Mouse (Mus musculus): ENCODE results near the gene Fem1a. TPM values are rescaled to one million over a fixed set of nuclear protein-coding genes. Genes with fewer than 3 reads are reported as not detected.

Fem1a gene
- polyA plus RNA-seq, 1 experiment from 2014 or later: 18.0 TPM

DNA sequence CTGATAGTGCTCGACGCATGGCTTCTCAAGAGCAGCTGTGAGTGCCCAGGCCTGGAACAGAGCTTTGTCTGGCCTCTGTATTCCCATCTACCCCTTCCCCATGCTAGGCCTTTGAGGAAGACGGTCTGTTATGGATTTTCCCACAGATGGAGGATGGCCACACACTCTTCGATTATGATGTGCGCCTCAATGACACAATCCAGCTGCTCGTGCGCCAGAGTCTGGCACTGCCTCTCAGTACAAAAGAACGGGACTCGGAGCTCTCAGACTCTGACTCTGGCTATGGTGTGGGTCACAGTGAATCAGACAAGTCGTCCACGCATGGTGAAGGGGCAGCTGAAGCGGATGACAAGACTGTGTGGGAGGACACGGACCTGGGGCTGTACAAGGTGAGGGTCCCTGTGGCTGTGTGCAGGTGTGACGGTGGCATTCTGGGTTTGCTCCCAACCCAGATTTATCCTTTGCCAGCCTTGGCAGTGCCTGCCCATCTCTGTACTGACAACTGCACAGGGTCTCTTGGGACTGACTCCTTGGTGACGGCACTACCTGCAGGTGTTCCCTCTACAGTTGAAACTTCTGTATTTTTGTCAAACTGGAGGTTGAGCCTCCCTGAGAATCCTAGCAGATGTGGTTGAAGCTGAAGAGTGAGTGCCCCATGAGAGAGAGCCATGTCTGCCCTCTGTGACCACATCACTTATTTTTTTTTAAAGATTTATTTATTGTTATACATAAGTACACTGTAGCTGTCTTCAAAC, 52.8 kb downstream of the Fem1a start:
- peaks cover 13% of the 10 kb centered on the region for H3K4me1 ChIP-seq (ENCODE audit: control insufficient read depth, insufficient read depth, low read length)
- H3K9me3 ChIP-seq (replicated peaks; ENCODE audit: control insufficient read depth, low read length): no peaks in the 10 kb centered on the region
- 88% methylated on average over 15 of the region's 15 CpGs for WGBS
- H3K27me3 ChIP-seq (replicated peaks; ENCODE audit: control insufficient read depth, insufficient read depth, low read length): no peaks in the 10 kb centered on the region
- H3K4me2 ChIP-seq (ENCODE audit: low read length): no peak overlapping the region
- DNase-seq (ENCODE audit: low spot score) (no peak), ATAC-seq (no peak)
- H3K36me3 ChIP-seq (ENCODE audit: control insufficient read depth, insufficient read depth, low read length): peaks cover 69% of the 10 kb centered on the region
- H3K27ac ChIP-seq (ENCODE audit: low read depth, low read length): no peak overlapping the region
- no peak overlapping the region for H3K4me3 ChIP-seq (ENCODE audit: low read depth, low read length)
- H3K9ac ChIP-seq (ENCODE audit: low read length): no peak overlapping the region

MicroRNAs within 50 kb of the gene (microRNA counts, 519-probe panel; counts per million panel counts)
- microRNA mmu-miR-7b: not detected

Small RNA genes lying within 50 kb of the gene (microRNA-seq; reads per million reads assigned to microRNA genes)
- gene Mir7b: 2,106 reads per million, percentile 86 among the genes with 10 or more reads in this experiment

Other genes with a start within 250 kb of the Fem1a start
- gene Sh3gl1, start 220.2 kb upstream of the Fem1a start, polyA plus RNA-seq (2014; fragmentation: Nextera tagmentation; extraction: Ambion mirVana): 96.0 and 113 TPM in 2 replicates
- gene Chaf1a, start 216.4 kb upstream of the Fem1a start, polyA plus RNA-seq (2014; fragmentation: Nextera tagmentation; extraction: Ambion mirVana): 6.8 and 6.9 TPM in 2 replicates
- gene Ubxn6, start 181.8 kb upstream of the Fem1a start, polyA plus RNA-seq (2014; fragmentation: Nextera tagmentation; extraction: Ambion mirVana): 68.8 and 83.7 TPM in 2 replicates
- 81.5 and 109 TPM in 2 replicates for gene Hdgfl2, start 177.2 kb upstream of the Fem1a start, polyA plus RNA-seq (2014; fragmentation: Nextera tagmentation; extraction: Ambion mirVana)
- 0.04 and 0.07 TPM in 2 replicates for gene Plin4, start 147.0 kb upstream of the Fem1a start, polyA plus RNA-seq (2014; fragmentation: Nextera tagmentation; extraction: Ambion mirVana)
- gene Plin5, start 139.2 kb upstream of the Fem1a start, polyA plus RNA-seq (2014; fragmentation: Nextera tagmentation; extraction: Ambion mirVana): 0.42 and 0.67 TPM in 2 replicates
- gene Lrg1, start 134.8 kb upstream of the Fem1a start, polyA plus RNA-seq (2014; fragmentation: Nextera tagmentation; extraction: Ambion mirVana): not detected in 2 replicates
- 9.4 and 12.1 TPM in 2 replicates for gene Sema6b, start 116.5 kb upstream of the Fem1a start, polyA plus RNA-seq (2014; fragmentation: Nextera tagmentation; extraction: Ambion mirVana)
- 9.7 and 10.9 TPM in 2 replicates for gene Tnfaip8l1, start 94.3 kb upstream of the Fem1a start, polyA plus RNA-seq (2014; fragmentation: Nextera tagmentation; extraction: Ambion mirVana)
- gene Mydgf, start 72.9 kb upstream of the Fem1a start, polyA plus RNA-seq (2014; fragmentation: Nextera tagmentation; extraction: Ambion mirVana): 58.8 and 63.5 TPM in 2 replicates
- gene Dpp9, start 37.9 kb upstream of the Fem1a start, polyA plus RNA-seq (2014; fragmentation: Nextera tagmentation; extraction: Ambion mirVana): 18.3 and 25.9 TPM in 2 replicates
- 1.5 and 2.2 TPM in 2 replicates for gene Ticam1, start 20.0 kb downstream of the Fem1a start, polyA plus RNA-seq (2014; fragmentation: Nextera tagmentation; extraction: Ambion mirVana)
- gene Plin3, start 36.1 kb downstream of the Fem1a start, polyA plus RNA-seq (2014; fragmentation: Nextera tagmentation; extraction: Ambion mirVana): 15.3 and 17.8 TPM in 2 replicates
- not detected in 2 replicates for gene Arrdc5, start 43.5 kb downstream of the Fem1a start, polyA plus RNA-seq (2014; fragmentation: Nextera tagmentation; extraction: Ambion mirVana)
- 38.9 and 47.4 TPM in 2 replicates for gene Uhrf1, start 46.5 kb downstream of the Fem1a start, polyA plus RNA-seq (2014; fragmentation: Nextera tagmentation; extraction: Ambion mirVana)
- 41.7 and 58.5 TPM in 2 replicates for gene Kdm4b, start 69.3 kb downstream of the Fem1a start, polyA plus RNA-seq (2014; fragmentation: Nextera tagmentation; extraction: Ambion mirVana)
- gene Ptprs, start 219.7 kb downstream of the Fem1a start, polyA plus RNA-seq (2014; fragmentation: Nextera tagmentation; extraction: Ambion mirVana): 248 and 319 TPM in 2 replicates

Data from forebrain, embryonic 14.5 days (tissue).